Comparison of ENCODE assay signal across 14 mouse cellular contexts in the genomic region with DNA sequence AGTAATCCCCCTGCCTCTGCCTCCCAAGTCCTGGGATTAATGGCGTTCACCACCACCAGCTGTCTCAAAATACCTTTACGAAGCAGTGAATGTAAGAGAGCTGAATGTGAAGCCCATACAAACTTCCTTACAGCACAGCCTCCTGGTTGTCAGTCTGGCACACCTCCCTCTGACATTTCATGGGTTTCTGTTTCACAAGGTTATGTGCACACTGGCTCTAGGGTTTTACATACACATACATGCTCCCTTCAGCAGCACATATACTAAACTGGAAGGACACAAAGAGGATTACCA. TPM values are rescaled to one million over a fixed set of nuclear protein-coding genes. Genes with fewer than 3 reads are reported as not detected.
DNase-seq lines count a peak whose midpoint lies in the region; ATAC-seq lines count a peak whose summit lies in the region.
"Had no signal": no experiment of that assay in that cellular context is flagged by ENCODE, and none has a peak within 500 bp of the region (broad histone marks: within the 10 kb centered on the region; RNA-seq: fewer than 3 reads in every experiment).

No protein-coding gene starts in this region.

- no peaks in the 10 kb centered on the region for H3K27me3 ChIP-seq in heart, embryonic 13.5 days (replicated peaks)
- no peaks in the 10 kb centered on the region for H3K27me3 ChIP-seq in heart, embryonic 11.5 days (ENCODE audit: control insufficient read depth, insufficient read depth, low read length)
- H3K27me3 ChIP-seq in midbrain, embryonic 15.5 days (replicated peaks) = no peaks in the 10 kb centered on the region
- no peaks in the 10 kb centered on the region for H3K27me3 ChIP-seq in midbrain, embryonic 16.5 days (ENCODE audit: control insufficient read depth, insufficient read depth, low read depth, low read length)
- no peaks in the 10 kb centered on the region for H3K27me3 ChIP-seq in liver, embryonic 12.5 days (replicated peaks)

- ATAC-seq in heart, embryonic 13.5 days (ENCODE audit: extremely low read depth, insufficient number of reproducible peaks, low FRiP score, low TSS enrichment) = no peak
- ATAC-seq in heart, embryonic 11.5 days (replicated peaks; ENCODE audit: insufficient number of reproducible peaks, low FRiP score, low TSS enrichment) = no peak
- no peak for ATAC-seq in midbrain, embryonic 15.5 days (replicated peaks)
- ATAC-seq in midbrain, embryonic 16.5 days = no peak
- no peak for ATAC-seq in liver, embryonic 12.5 days

- no peak overlapping the region for H3K4me3 ChIP-seq in heart, embryonic 13.5 days
- no peak overlapping the region for H3K4me3 ChIP-seq in heart, embryonic 11.5 days (ENCODE audit: low read depth, low read length)
- no peak overlapping the region for H3K4me3 ChIP-seq in midbrain, embryonic 15.5 days
- no peak overlapping the region for H3K4me3 ChIP-seq in midbrain, embryonic 16.5 days (ENCODE audit: low read depth, low read length)
- no peak overlapping the region for H3K4me3 ChIP-seq in liver, embryonic 12.5 days
- H3K4me3 ChIP-seq: midbrain, embryonic 10.5 days had no signal

- H3K36me3 ChIP-seq in heart, embryonic 13.5 days = no peaks in the 10 kb centered on the region
- no peaks in the 10 kb centered on the region for H3K36me3 ChIP-seq in heart, embryonic 11.5 days (ENCODE audit: control insufficient read depth, insufficient read depth, low read length)
- H3K36me3 ChIP-seq in midbrain, embryonic 15.5 days (replicated peaks) = no peaks in the 10 kb centered on the region
- H3K36me3 ChIP-seq in midbrain, embryonic 16.5 days (ENCODE audit: control insufficient read depth, insufficient read depth, low read length) = no peaks in the 10 kb centered on the region
- no peaks in the 10 kb centered on the region for H3K36me3 ChIP-seq in liver, embryonic 12.5 days
- H3K36me3 ChIP-seq: midbrain, embryonic 10.5 days had no signal

- H3K27ac ChIP-seq in heart, embryonic 13.5 days (replicated peaks) = peak overlapping the region; percentile 84; the same call in 1 of the 2 replicates
- H3K27ac ChIP-seq in heart, embryonic 11.5 days (ENCODE audit: low read depth, low read length) = no peak overlapping the region
- peak overlapping the region; percentile 95 for H3K27ac ChIP-seq in midbrain, embryonic 15.5 days
- H3K27ac ChIP-seq in midbrain, embryonic 16.5 days (ENCODE audit: low read length) = no peak overlapping the region
- peak overlapping the region; percentile 93 for H3K27ac ChIP-seq in liver, embryonic 12.5 days

- 0 out of 2 replicates have a peak overlapping the region, but pooled peaks have one; percentile 83 for H3K9ac ChIP-seq in heart, embryonic 13.5 days
- H3K9ac ChIP-seq in heart, embryonic 11.5 days (ENCODE audit: low read depth, low read length) = no peak overlapping the region
- H3K9ac ChIP-seq in midbrain, embryonic 15.5 days = no peak overlapping the region
- H3K9ac ChIP-seq in midbrain, embryonic 16.5 days (ENCODE audit: low read depth, low read length) = no peak overlapping the region
- H3K9ac ChIP-seq in liver, embryonic 12.5 days = peak overlapping the region; percentile 69; the same call in 1 of the 2 replicates
- H3K9ac ChIP-seq: lung, embryonic 14.5 days had no signal

- no peaks in the 10 kb centered on the region for H3K9me3 ChIP-seq in heart, embryonic 13.5 days
- no peaks in the 10 kb centered on the region for H3K9me3 ChIP-seq in heart, embryonic 11.5 days (replicated peaks; ENCODE audit: control insufficient read depth, low read length)
- no peaks in the 10 kb centered on the region for H3K9me3 ChIP-seq in midbrain, embryonic 15.5 days
- no peaks in the 10 kb centered on the region for H3K9me3 ChIP-seq in midbrain, embryonic 16.5 days (replicated peaks; ENCODE audit: control insufficient read depth, low read length, poor library complexity, severe bottlenecking)
- no peaks in the 10 kb centered on the region for H3K9me3 ChIP-seq in liver, embryonic 12.5 days (replicated peaks)
- H3K9me3 ChIP-seq: midbrain, embryonic 10.5 days had no signal

- H3K4me1 ChIP-seq in heart, embryonic 13.5 days = peaks cover 36% of the 10 kb centered on the region
- peaks cover 21% of the 10 kb centered on the region for H3K4me1 ChIP-seq in heart, embryonic 11.5 days (ENCODE audit: control insufficient read depth, insufficient read depth, low read length)
- peaks cover 35% of the 10 kb centered on the region for H3K4me1 ChIP-seq in midbrain, embryonic 15.5 days
- H3K4me1 ChIP-seq in midbrain, embryonic 16.5 days (ENCODE audit: control insufficient read depth, insufficient read depth, low read length) = peaks cover 22% of the 10 kb centered on the region
- H3K4me1 ChIP-seq in liver, embryonic 12.5 days = peaks cover 57% of the 10 kb centered on the region

- no peak for DNase-seq in right cerebral cortex, postnatal 10 days (ENCODE audit: low spot score in 2 of 2)
- DNase-seq in urinary bladder, postnatal 36 days (ENCODE audit: low spot score in 2 of 2) = no peak
- DNase-seq in gastrocnemius, adult 8-10 months (ENCODE audit: low spot score in 2 of 2) = no peak
- DNase-seq: cerebellum, postnatal 14 days; gastrocnemius, postnatal 36 days; heart, postnatal 14 days; lung, embryonic 14.5 days; right cerebral cortex, postnatal 4 days had no signal

- H3K4me2 ChIP-seq in heart, embryonic 13.5 days = no peak overlapping the region
- no peak overlapping the region for H3K4me2 ChIP-seq in heart, embryonic 11.5 days
- no peak overlapping the region for H3K4me2 ChIP-seq in midbrain, embryonic 15.5 days
- H3K4me2 ChIP-seq in midbrain, embryonic 16.5 days (ENCODE audit: low read length) = no peak overlapping the region
- H3K4me2 ChIP-seq in liver, embryonic 12.5 days = peak overlapping the region; percentile 93
- H3K4me2 ChIP-seq: lung, embryonic 14.5 days had no signal

- WGBS in heart, embryonic 13.5 days = 52% methylated on average over 2 of the region's 2 CpGs
- 46% methylated on average over 2 of the region's 2 CpGs for WGBS in heart, embryonic 11.5 days (ENCODE audit: insufficient replicate concordance)
- 42% methylated on average over 2 of the region's 2 CpGs for WGBS in midbrain, embryonic 15.5 days
- 53% methylated on average over 2 of the region's 2 CpGs for WGBS in midbrain, embryonic 16.5 days
- WGBS in liver, embryonic 12.5 days (ENCODE audit: insufficient replicate concordance) = 46% methylated on average over 2 of the region's 2 CpGs

RNA-seq across cellular contexts. Expression of a gene that starts 4.1 kb away (rescaled TPM):
- 28.4 and 31.3 TPM in 2 replicates for polyA plus RNA-seq in heart, embryonic 13.5 days (2015; fragmentation: Nextera tagmentation; extraction: Ambion mirVana)
- 26.4 and 28.2 TPM in 2 replicates for polyA plus RNA-seq in heart, embryonic 11.5 days (2014; fragmentation: Nextera tagmentation; extraction: Ambion mirVana)
- 33.5 and 37.7 TPM in 2 replicates for polyA plus RNA-seq in midbrain, embryonic 15.5 days (2015; fragmentation: Nextera tagmentation; extraction: Ambion mirVana)
- 41.2 and 44.0 TPM in 2 replicates for polyA plus RNA-seq in midbrain, embryonic 16.5 days (2015; fragmentation: Nextera tagmentation; extraction: Ambion mirVana)
- 32.0 and 34.8 TPM in 2 replicates for polyA plus RNA-seq in liver, embryonic 12.5 days (2016; fragmentation: Nextera tagmentation; extraction: Ambion mirVana)
- total RNA-seq in gastrocnemius, adult 8-10 months (2022) = 1 to 10 TPM; 2.9 to 7.0 (median 5.2) TPM

RNA-seq across cellular contexts. Expression of a gene that starts 13.6 kb away (rescaled TPM):
- polyA plus RNA-seq in heart, embryonic 13.5 days (2015; fragmentation: Nextera tagmentation; extraction: Ambion mirVana) = 79.5 and 82.1 TPM in 2 replicates
- polyA plus RNA-seq in heart, embryonic 11.5 days (2014; fragmentation: Nextera tagmentation; extraction: Ambion mirVana) = 89.7 and 94.7 TPM in 2 replicates
- polyA plus RNA-seq in midbrain, embryonic 15.5 days (2015; fragmentation: Nextera tagmentation; extraction: Ambion mirVana) = 319 and 333 TPM in 2 replicates
- polyA plus RNA-seq in midbrain, embryonic 16.5 days (2015; fragmentation: Nextera tagmentation; extraction: Ambion mirVana) = 335 and 438 TPM in 2 replicates
- 26.3 and 27.5 TPM in 2 replicates for polyA plus RNA-seq in liver, embryonic 12.5 days (2016; fragmentation: Nextera tagmentation; extraction: Ambion mirVana)
- 10 to 100 TPM; 31.4 to 39.6 (median 35.6) TPM for total RNA-seq in gastrocnemius, adult 8-10 months (2022)

RNA-seq across cellular contexts. Expression of a gene that starts 15.2 kb away (rescaled TPM):
- 9.7 and 10.3 TPM in 2 replicates for polyA plus RNA-seq in heart, embryonic 13.5 days (2015; fragmentation: Nextera tagmentation; extraction: Ambion mirVana)
- 7.7 and 9.8 TPM in 2 replicates for polyA plus RNA-seq in heart, embryonic 11.5 days (2014; fragmentation: Nextera tagmentation; extraction: Ambion mirVana)
- 20.5 and 21.2 TPM in 2 replicates for polyA plus RNA-seq in midbrain, embryonic 15.5 days (2015; fragmentation: Nextera tagmentation; extraction: Ambion mirVana)
- polyA plus RNA-seq in midbrain, embryonic 16.5 days (2015; fragmentation: Nextera tagmentation; extraction: Ambion mirVana) = 15.7 and 20.4 TPM in 2 replicates
- polyA plus RNA-seq in liver, embryonic 12.5 days (2016; fragmentation: Nextera tagmentation; extraction: Ambion mirVana) = 5.3 and 6.1 TPM in 2 replicates
- total RNA-seq in gastrocnemius, adult 8-10 months (2022) = 10 to 100 TPM; 22.4 to 26.2 (median 23.7) TPM

RNA-seq across cellular contexts. Expression of a gene that starts 20.3 kb away (rescaled TPM):
- 8.6 and 9.0 TPM in 2 replicates for polyA plus RNA-seq in heart, embryonic 13.5 days (2015; fragmentation: Nextera tagmentation; extraction: Ambion mirVana)
- 6.2 and 6.3 TPM in 2 replicates for polyA plus RNA-seq in heart, embryonic 11.5 days (2014; fragmentation: Nextera tagmentation; extraction: Ambion mirVana)
- 11.3 and 12.3 TPM in 2 replicates for polyA plus RNA-seq in midbrain, embryonic 15.5 days (2015; fragmentation: Nextera tagmentation; extraction: Ambion mirVana)
- polyA plus RNA-seq in midbrain, embryonic 16.5 days (2015; fragmentation: Nextera tagmentation; extraction: Ambion mirVana) = 12.4 TPM in 2 replicates
- 2.5 and 4.0 TPM in 2 replicates for polyA plus RNA-seq in liver, embryonic 12.5 days (2016; fragmentation: Nextera tagmentation; extraction: Ambion mirVana)
- total RNA-seq in gastrocnemius, adult 8-10 months (2022) = 10 to 100 TPM; 58.8 to 81.4 (median 70.4) TPM

RNA-seq across cellular contexts. Expression of a gene that starts 29.3 kb away (rescaled TPM):
- polyA plus RNA-seq in heart, embryonic 13.5 days (2015; fragmentation: Nextera tagmentation; extraction: Ambion mirVana) = 78.4 and 83.0 TPM in 2 replicates
- 89.2 and 89.6 TPM in 2 replicates for polyA plus RNA-seq in heart, embryonic 11.5 days (2014; fragmentation: Nextera tagmentation; extraction: Ambion mirVana)
- 17.7 and 23.9 TPM in 2 replicates for polyA plus RNA-seq in midbrain, embryonic 15.5 days (2015; fragmentation: Nextera tagmentation; extraction: Ambion mirVana)
- 12.6 and 15.4 TPM in 2 replicates for polyA plus RNA-seq in midbrain, embryonic 16.5 days (2015; fragmentation: Nextera tagmentation; extraction: Ambion mirVana)
- polyA plus RNA-seq in liver, embryonic 12.5 days (2016; fragmentation: Nextera tagmentation; extraction: Ambion mirVana) = 142 TPM in 2 replicates
- total RNA-seq in gastrocnemius, adult 8-10 months (2022) = under 1 TPM in 1 of 4 experiments, not detected in 3; 0.35 TPM

Comparison
In these comparisons a context has a peak if more than half of its experiments do, and no peak if none do; other contexts are left out.
1. H3K27ac ChIP-seq: peak in heart, embryonic 13.5 days (single experiment), midbrain, embryonic 15.5 days (single experiment) and liver, embryonic 12.5 days (single experiment); none in heart, embryonic 11.5 days (single experiment) and midbrain, embryonic 16.5 days (single experiment).
2. H3K9ac ChIP-seq: peak in heart, embryonic 13.5 days (single experiment) and liver, embryonic 12.5 days (single experiment); none in heart, embryonic 11.5 days (single experiment), midbrain, embryonic 15.5 days (single experiment) and midbrain, embryonic 16.5 days (single experiment).